Mouse (Mus musculus) liver, embryonic 15.5 days (tissue): Measurements from ENCODE around the gene Klhl25. TPM values are rescaled to one million over a fixed set of nuclear protein-coding genes. Genes with fewer than 3 reads are reported as not detected.

Experiments used
- ATAC-seq: fragments of 200-750 bp; cut with Nextera tagmentation; 2 replicates; pipeline ENCODE4 v1.8.0; 2017; ENCODE audit warnings: moderate number of reproducible peaks, mild to moderate bottlenecking, moderate library complexity; ENCODE audit not compliant: insufficient read depth
- H3K27ac ChIP-seq: fragments of 300-500 bp; sonication (generic); replicated peaks from 2 replicates; pipeline ENCODE4 v1.5.1; 2015; ENCODE audit warnings: mild to moderate bottlenecking, inconsistent platforms
- H3K27me3 ChIP-seq: fragments of 300-500 bp; sonication (generic); 2 replicates; pipeline ENCODE4 v1.6.1; 2015; ENCODE audit warnings: mild to moderate bottlenecking, inconsistent platforms
- H3K36me3 ChIP-seq: fragments of 300-500 bp; sonication (generic); replicated peaks from 2 replicates; pipeline ENCODE4 v1.6.1; 2015; ENCODE audit warnings: moderate library complexity, mild to moderate bottlenecking, inconsistent platforms
- H3K4me1 ChIP-seq: fragments of 300-500 bp; sonication (generic); replicated peaks from 2 replicates; pipeline ENCODE4 v1.6.1; 2015; ENCODE audit warnings: inconsistent platforms
- H3K4me2 ChIP-seq: fragments of 300-500 bp; sonication (generic); 2 replicates; pipeline ENCODE4 v1.6.1; 2015; ENCODE audit warnings: moderate library complexity, mild to moderate bottlenecking, inconsistent platforms
- H3K4me3 ChIP-seq: fragments of 300-500 bp; sonication (generic); replicated peaks from 2 replicates; pipeline ENCODE4 v1.5.1; 2015; ENCODE audit warnings: mild to moderate bottlenecking, inconsistent platforms
- H3K9ac ChIP-seq: fragments of 300-500 bp; sonication (generic); 2 replicates; pipeline ENCODE4 v1.6.1; 2015; ENCODE audit warnings: moderate library complexity, mild to moderate bottlenecking, inconsistent platforms
- H3K9me3 ChIP-seq: fragments of 300-500 bp; sonication (generic); replicated peaks from 2 replicates; pipeline ENCODE4 v1.6.1; 2016; ENCODE audit warnings: inconsistent platforms
- WGBS: fragments of 180-500 bp; shearing (Covaris S2); methylation state at CpG from one replicate; pipeline ENCODE4 v1.1.7; 2015; ENCODE audit warnings: mixed read lengths; ENCODE audit not compliant: insufficient replicate concordance; 5-methylcytosine and 5-hydroxymethylcytosine counted together
- polyA plus RNA-seq: library from polyadenylated mRNA; unstranded; fragments of >200 nt; fragmentation: Nextera tagmentation; extraction: Ambion mirVana; gene quantifications from 2 replicates; pipeline ENCODE4 v1.2.1, GENCODE M21; 2015

The Klhl25 gene
- 15.5 and 19.8 TPM in 2 replicates for polyA plus RNA-seq

DNA sequence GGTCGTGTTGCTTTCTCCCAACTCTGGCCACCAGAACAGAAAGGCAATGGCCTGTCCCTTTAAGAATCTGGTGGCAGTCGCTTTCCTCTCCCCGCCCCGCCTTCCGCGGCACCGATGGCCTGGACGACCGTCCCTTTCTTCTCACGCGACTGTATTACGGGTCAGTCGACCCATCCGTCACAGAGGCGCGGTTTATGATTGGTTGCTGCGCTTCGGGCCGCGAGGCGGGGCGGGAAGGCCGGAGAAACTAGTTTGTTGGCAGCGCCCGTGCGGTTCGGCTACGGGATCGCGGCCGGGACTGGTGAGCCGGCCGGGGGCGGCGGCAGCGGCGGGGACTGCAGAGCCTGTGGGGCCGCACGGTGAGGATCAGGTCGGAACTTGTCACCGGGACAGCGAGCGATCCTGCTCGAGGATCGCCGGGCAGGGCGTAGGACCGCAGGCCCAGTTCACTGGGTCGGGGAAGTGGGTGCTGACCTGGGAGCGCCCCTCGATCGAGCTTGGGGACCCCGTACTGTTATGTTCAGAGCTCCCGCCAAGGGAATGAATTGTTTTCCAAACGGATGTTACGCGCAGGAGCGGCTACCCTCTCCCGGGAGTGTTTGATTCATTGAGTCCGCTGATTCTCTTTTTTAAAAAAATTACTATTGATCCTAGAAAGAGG lies at the start of gene Klhl25:
TSS of gene Klhl25 (plus strand) at position 196 of the 661 bp plus-strand sequence.
- Histone ChIP-seq H3K9me3 (no peaks in the 10 kb centered on the region), H3K4me2 (peak within 1 kb of the TSS; percentile 86), H3K27ac (peak within 1 kb of the TSS; percentile 84), H3K27me3 (no peaks in the 10 kb centered on the region), H3K4me1 (peaks cover 46% of the 10 kb centered on the region), H3K36me3 (peaks cover 17% of the 10 kb centered on the region), H3K9ac (peak within 1 kb of the TSS; percentile 97), H3K4me3 (peak within 1 kb of the TSS; percentile 93)
- WGBS = under 1% methylated on average over 60 of the region's 60 CpGs
- ATAC-seq = peak; percentile 98

DNA sequence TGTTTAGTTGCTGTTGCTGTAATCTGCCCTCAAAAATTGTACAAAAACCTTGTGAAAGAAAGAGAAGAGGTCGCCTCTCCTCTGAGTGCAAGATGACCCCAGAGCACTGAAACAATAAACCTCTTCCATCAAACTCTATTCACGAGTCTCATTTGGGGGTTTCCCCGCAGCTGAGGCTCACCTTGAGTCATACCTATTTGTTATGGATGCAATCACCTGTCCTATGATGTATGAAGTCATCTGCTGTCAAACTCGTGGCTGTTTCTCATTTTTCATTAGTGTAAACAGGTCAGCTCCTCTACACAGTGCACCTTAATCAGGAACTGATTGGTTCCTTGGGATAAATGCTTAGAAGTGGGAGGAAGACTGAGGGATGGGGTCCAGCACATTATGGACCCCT lies 47.6 kb upstream of the Klhl25 start:
- Histone ChIP-seq H3K4me1 (peaks cover 10% of the 10 kb centered on the region; the same call in 1 of the 2 replicates), H3K9me3 (no peaks in the 10 kb centered on the region), H3K4me2 (no peak overlapping the region), H3K36me3 (no peaks in the 10 kb centered on the region), H3K27ac (no peak overlapping the region), H3K27me3 (no peaks in the 10 kb centered on the region), H3K4me3 (no peak overlapping the region), H3K9ac (no peak overlapping the region)
- 57% methylated on average over 4 of the region's 4 CpGs for WGBS
- ATAC-seq = no peak

DNA sequence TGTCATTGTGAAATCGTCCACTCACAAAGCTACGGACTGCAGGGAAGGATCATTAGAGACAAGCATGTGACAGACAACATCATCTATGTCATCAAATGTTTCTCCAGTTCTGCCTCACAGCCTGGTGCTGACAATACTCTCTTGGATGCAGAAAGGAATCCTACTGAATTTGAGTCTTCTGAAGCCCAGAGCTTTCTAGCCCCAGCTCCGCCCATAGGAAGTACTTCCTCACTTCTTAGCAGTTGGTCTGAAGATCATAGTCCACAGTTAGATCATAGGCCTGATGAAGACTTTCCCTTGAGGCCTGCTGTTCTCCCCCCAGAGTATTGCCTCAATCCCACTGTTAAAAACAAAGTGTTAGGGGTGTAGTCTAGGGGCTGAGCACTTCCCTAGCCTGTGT lies 47.1 kb upstream of the Klhl25 start:
- no peaks in the 10 kb centered on the region for H3K9me3 ChIP-seq
- H3K9ac ChIP-seq = no peak overlapping the region
- no peak for ATAC-seq
- WGBS = 84% methylated on average over 3 of the region's 3 CpGs
- no peaks in the 10 kb centered on the region for H3K27me3 ChIP-seq
- no peak overlapping the region for H3K4me2 ChIP-seq
- H3K4me1 ChIP-seq = peaks cover 13% of the 10 kb centered on the region
- no peak overlapping the region for H3K27ac ChIP-seq
- no peak overlapping the region for H3K4me3 ChIP-seq
- H3K36me3 ChIP-seq = no peaks in the 10 kb centered on the region

DNA sequence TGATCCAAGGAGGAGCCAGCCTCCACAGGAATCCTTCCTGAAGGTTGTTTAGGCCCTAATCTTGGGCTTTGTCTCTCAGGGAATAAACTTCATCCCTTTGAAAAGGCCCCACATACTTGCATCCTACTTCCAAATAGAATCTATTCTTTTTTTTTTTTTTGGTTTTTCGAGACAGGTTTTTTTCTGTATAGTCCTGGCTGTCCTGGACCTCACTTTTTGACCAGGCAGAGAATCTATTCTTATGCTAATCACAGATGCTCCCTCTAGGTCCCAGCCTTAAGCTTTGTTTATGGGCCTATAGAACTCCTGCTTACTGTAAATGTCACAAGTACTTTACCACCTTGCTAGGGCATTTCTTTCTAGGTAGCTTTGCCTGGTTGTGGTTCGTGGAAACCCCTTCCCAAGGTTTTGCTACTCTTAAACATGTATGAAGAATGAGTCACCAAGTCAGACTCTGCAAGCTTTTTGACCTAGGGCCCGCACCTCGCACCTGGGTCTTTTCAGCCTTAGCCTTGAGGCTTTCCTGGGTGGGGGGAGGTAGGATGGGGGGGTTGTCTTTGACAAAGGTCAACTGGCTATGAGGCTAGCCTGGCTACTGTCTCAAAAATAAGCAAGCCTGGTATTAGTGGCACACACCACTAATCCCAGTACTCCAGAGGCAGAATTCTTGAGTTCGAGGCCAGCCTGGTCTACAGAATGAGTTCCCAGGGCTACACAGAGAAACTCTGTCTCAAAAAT lies 46.3 kb upstream of the Klhl25 start:
- peaks cover 14% of the 10 kb centered on the region for H3K4me1 ChIP-seq
- WGBS = 73% methylated on average over 5 of the region's 5 CpGs
- no peak overlapping the region for H3K9ac ChIP-seq
- H3K27me3 ChIP-seq = no peaks in the 10 kb centered on the region
- no peak for ATAC-seq
- no peak overlapping the region for H3K27ac ChIP-seq
- H3K4me3 ChIP-seq = no peak overlapping the region
- no peak overlapping the region for H3K4me2 ChIP-seq
- H3K36me3 ChIP-seq = no peaks in the 10 kb centered on the region
- H3K9me3 ChIP-seq = no peaks in the 10 kb centered on the region

DNA sequence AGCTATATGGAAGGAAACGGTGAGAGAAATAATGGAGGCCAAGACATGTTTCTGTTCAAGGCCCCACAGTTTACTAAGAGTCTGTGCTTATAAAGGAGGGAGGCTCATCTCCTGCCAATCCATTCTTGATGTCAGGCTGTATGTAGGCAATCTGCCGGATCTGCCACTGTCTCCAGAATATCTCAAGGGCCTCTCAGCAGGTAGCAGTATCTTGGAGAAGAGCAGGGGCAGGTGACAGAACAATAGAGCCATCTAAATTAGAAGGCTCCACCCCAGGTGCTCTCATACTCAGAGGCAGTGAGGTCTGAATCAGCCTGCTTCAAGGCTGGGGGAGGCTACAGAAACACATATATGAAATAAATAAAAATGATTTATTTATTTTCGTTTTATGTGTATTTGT lies 45.2 kb upstream of the Klhl25 start:
- Histone ChIP-seq H3K27me3 (no peaks in the 10 kb centered on the region), H3K9ac (no peak overlapping the region), H3K27ac (no peak overlapping the region), H3K4me3 (no peak overlapping the region), H3K36me3 (no peaks in the 10 kb centered on the region), H3K4me1 (peaks cover 20% of the 10 kb centered on the region), H3K9me3 (no peaks in the 10 kb centered on the region), H3K4me2 (no peak overlapping the region)
- no peak for ATAC-seq
- 61% methylated on average over 3 of the region's 3 CpGs for WGBS

DNA sequence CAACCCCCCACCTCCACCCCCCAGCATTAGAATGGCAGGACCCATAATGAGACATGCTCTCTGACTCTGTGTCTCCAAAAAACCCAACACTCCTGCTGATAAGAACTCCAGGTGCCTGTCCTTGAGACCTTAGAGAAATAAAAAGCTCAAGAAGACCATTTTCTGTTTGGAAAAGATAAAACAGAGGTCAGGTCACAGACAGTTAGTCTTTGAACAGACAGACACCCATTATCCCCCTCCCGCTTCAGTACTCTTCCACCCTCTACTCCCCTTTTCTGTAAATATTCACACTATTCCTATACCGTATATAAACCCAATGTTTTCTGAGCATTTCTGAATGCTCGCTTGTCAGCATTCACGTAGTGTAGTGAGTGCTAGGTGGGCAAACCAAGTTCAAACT lies 41.9 kb upstream of the Klhl25 start:
- Histone ChIP-seq H3K36me3 (no peaks in the 10 kb centered on the region), H3K4me2 (no peak overlapping the region), H3K4me1 (peaks cover 17% of the 10 kb centered on the region), H3K9me3 (no peaks in the 10 kb centered on the region), H3K27me3 (no peaks in the 10 kb centered on the region), H3K4me3 (no peak overlapping the region), H3K9ac (no peak overlapping the region), H3K27ac (no peak overlapping the region)
- no peak for ATAC-seq
- WGBS = 50% methylated on average over 4 of the region's 4 CpGs

DNA sequence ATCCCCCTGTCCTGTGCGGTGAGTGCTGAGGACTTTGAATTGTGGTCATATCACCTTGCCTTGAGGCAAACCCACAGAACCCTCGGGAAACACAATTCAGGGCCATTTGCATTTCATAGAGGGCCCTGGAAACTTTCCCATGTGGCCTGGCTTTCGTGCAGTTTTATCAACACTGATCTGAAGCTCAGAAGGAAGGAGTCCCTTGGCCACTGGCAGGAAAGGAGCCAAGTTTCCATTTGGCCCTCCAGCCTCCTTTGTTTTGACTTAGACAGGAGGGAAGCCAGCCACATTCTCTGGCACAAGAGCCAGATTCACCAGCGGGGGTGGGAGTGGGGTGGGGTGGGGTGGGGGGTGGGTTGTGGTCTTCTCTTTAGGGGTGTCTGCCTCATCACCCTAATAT lies 41.4 kb upstream of the Klhl25 start:
- Histone ChIP-seq H3K4me1 (peaks cover 17% of the 10 kb centered on the region), H3K9ac (no peak overlapping the region), H3K4me2 (no peak overlapping the region), H3K27me3 (no peaks in the 10 kb centered on the region), H3K27ac (no peak overlapping the region), H3K4me3 (no peak overlapping the region), H3K36me3 (no peaks in the 10 kb centered on the region), H3K9me3 (no peaks in the 10 kb centered on the region)
- ATAC-seq = no peak
- WGBS = 30% methylated on average over 4 of the region's 4 CpGs

DNA sequence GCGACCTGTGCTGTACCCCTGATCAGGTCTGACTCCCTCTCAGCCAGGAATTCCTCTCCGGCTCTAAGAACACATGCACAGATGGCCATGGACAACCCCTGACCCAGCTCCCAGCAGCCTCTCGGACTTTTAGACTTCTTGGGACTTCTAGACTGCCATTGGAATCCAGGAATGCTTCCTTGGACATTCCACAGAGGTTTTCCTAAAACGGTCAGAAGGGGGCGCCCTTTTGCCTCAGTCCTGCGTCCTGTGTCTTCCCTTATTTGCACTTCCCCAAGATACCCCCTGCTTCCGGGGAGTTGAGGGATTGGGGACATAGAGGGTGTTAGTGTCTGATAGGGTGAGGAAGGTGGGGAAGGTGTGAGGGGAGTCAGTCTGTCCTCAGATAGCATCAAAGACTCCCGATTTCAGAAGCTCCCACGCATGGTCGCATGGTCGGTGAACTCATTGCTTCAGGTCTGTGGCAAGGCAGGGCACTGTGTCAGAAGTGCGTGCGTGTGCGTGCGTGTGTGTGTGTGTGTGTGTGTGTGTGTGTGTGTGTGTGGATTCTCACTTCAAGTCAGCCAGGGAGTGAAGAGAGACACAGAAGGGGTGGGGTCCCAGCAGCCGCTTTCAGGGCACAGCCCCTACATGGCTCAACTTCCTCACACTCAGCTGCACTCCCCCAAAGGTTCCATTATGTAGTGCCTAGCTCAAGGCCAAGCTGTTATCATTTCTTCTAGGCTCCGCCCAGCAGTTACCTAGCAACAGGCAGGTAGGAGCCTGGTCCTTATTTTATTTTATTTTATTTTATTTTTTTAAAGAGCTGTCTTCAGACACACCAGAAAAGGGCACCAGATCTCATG lies 40.4 kb upstream of the Klhl25 start:
- Histone ChIP-seq H3K27ac (no peak overlapping the region), H3K9me3 (no peaks in the 10 kb centered on the region), H3K36me3 (no peaks in the 10 kb centered on the region), H3K4me3 (no peak overlapping the region), H3K27me3 (no peaks in the 10 kb centered on the region), H3K4me1 (peaks cover 17% of the 10 kb centered on the region), H3K9ac (no peak overlapping the region), H3K4me2 (no peak overlapping the region)
- WGBS = 65% methylated on average over 17 of the region's 17 CpGs
- no peak for ATAC-seq

DNA sequence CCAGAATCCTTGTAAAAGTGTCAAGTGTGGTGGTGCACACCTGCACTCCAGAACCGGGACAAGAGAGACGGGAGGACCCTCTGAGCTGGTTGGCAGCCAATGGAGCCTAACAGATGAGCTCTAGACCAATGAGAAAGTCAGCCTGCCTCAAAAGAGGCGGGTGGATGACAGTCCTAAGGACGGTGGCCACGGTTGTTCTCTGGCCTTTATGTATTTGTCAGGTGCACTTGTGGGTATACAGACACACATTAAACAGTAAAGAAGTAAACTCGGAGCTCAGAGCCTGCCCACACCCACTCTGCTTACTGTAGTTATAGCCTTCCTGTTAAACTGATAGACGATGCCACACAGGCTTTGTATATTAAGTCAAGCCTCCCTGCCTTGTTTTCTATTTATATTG lies 27.4 kb upstream of the Klhl25 start:
- H3K27ac ChIP-seq = no peak overlapping the region
- H3K4me2 ChIP-seq = no peak overlapping the region
- peaks cover 15% of the 10 kb centered on the region for H3K4me1 ChIP-seq
- H3K27me3 ChIP-seq = no peaks in the 10 kb centered on the region
- WGBS = 64% methylated on average over 7 of the region's 7 CpGs
- H3K9me3 ChIP-seq = no peaks in the 10 kb centered on the region
- ATAC-seq = no peak
- no peak overlapping the region for H3K4me3 ChIP-seq
- H3K9ac ChIP-seq = no peak overlapping the region
- no peaks in the 10 kb centered on the region for H3K36me3 ChIP-seq

DNA sequence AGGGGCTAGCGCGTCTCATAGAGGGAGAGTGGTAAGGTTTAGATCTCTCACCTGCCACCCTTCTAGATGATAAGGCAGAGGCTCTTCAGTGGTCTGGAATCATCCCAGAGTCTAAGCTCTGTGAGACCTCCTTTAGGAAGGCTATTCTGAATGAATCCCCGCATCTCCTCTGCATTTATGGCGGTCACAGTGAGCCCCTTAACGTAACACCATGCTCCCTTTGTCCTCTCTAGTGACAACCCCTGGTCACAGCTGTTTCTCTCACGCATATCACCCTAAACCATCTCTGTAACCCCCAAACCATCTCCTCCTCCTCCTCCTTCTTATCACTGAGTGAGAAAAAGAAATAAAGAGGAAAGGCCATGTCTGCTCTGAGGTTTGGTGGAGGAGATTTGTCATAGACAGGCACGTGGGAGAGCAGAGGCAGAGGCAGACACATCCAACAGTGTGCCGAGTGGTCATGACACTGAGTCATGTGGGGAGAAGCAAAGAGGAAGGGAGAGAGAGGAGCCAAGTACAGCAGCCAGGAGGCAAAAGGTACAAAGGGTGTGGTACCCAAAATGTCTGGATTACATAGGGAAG lies 25.9 kb upstream of the Klhl25 start:
- no peaks in the 10 kb centered on the region for H3K9me3 ChIP-seq
- no peak overlapping the region for H3K4me2 ChIP-seq
- H3K9ac ChIP-seq = no peak overlapping the region
- ATAC-seq = no peak
- 59% methylated on average over 8 of the region's 8 CpGs for WGBS
- H3K27ac ChIP-seq = no peak overlapping the region
- H3K36me3 ChIP-seq = no peaks in the 10 kb centered on the region
- no peak overlapping the region for H3K4me3 ChIP-seq
- no peaks in the 10 kb centered on the region for H3K27me3 ChIP-seq
- peaks cover 22% of the 10 kb centered on the region for H3K4me1 ChIP-seq

DNA sequence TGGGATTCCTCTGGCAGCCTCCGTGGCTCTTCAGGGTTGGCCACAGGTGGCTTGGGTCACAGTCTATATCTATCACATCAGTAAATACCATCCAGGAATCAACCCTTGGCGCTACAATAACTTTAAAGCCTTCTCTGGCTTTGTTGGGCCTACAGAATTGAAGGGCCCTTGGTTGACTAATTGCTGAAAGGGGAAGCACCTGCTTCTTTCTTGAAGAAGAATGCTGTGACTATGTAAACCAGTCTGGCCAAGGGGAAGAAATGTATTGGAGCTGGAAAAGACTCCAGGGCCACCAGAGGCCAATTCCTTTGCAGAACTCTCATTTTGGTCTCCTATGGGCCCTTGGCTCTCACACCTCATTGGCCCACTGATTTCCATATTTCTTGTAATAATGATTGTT lies 25.0 kb upstream of the Klhl25 start:
- Histone ChIP-seq H3K27ac (no peak overlapping the region), H3K4me1 (peaks cover 31% of the 10 kb centered on the region), H3K27me3 (no peaks in the 10 kb centered on the region), H3K9me3 (no peaks in the 10 kb centered on the region), H3K9ac (no peak overlapping the region), H3K4me2 (no peak overlapping the region), H3K36me3 (no peaks in the 10 kb centered on the region), H3K4me3 (no peak overlapping the region)
- ATAC-seq = no peak
- 57% methylated on average over 2 of the region's 2 CpGs for WGBS
